Mouse (Mus musculus) bone marrow macrophage, adult 2 months (primary cell): Measurements from ENCODE around the gene Aqp9.

Experiments
- CTCF ChIP-seq: IDR thresholded peaks from 2 replicates; pipeline ENCODE4 v1.5.1; 2012; ENCODE audit warnings: low read depth, mild to moderate bottlenecking, low read length, moderate library complexity
- POLR2A ChIP-seq: IDR thresholded peaks from 2 replicates; pipeline ENCODE4 v1.6.1; 2012; ENCODE audit warnings: mild to moderate bottlenecking, low read depth, low read length, borderline replicate concordance

DNA sequence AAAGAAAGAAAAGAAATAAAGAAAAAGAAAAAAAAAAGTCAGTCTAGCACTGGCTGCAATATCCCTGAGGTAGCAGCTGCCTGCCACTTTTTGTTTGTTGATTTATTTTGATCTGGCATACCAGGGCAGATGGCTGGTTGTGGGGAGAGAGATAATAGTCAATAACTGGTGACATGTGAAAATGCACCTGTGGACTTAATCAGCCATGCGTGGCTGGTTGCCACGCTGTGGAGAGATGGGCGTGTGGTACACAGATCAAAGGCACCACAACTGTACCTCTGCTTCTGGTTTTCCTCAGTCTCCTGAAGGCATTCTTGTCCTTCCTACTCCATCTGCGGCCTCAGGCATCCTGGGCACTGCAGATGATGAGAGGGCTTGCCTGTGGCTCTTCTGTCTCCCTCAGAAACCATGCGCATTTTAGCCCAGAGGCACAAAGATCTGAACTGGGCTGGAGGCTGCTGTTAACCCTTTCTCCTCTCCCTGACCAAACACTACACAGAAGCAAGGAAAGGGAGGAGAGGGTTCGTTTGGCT is 103.1 kb downstream of the Aqp9 start:
- TF ChIP-seq CTCF: no peak
- TF ChIP-seq POLR2A: no peak
